Mouse (Mus musculus): ENCODE results near the gene Setd2. TPM values are rescaled to one million over a fixed set of nuclear protein-coding genes. Genes with fewer than 3 reads are reported as not detected.

Setd2 gene
- polyA plus RNA-seq, 1 experiment from 2014 or later: 31.1 TPM

DNA sequence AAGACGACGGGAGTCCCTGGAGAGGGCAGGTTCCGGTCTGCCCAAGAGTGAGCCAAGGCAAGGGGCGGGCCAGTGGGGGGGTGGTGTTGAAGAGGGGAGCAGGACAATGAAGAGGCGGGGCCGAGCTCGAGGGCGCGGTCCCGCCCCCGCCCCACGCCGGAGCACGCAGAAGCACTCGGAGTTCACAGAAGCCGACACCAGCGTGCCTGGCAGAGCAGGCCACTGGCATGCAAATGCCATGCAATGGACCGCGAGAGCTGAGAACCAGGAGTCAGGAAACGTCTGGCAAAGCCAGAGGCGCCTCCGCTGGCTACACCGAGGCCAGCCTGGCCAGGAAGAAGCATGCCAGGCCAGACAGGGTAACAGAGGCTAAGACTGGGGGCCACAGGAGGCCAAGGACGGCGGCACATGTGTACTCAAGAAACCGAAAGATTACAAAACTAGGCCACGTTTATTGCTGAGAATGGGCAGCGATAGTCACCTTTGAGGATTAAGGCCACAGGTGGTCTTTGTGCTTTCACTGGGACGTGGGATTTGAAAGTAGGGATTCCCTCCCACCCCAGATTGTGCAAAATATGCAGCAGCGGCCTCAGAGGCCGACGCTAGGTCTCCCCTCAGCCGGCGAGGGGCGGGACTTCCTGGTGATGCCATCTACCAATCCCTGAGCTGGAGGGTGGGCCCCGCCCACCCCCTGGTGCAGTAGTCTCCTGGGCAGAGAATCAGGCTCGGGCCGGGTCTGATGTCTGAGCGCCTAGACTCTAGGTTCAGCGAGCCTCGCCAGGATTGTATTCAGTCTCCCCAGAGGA, 92.2 kb downstream of the Setd2 start, which contains the start of gene Nradd:
Nradd (minus strand) TSS at position 92 of the 806 bp plus-strand sequence.
- Histone ChIP-seq H3K4me3 (replicated peaks) (peak within 1 kb of the TSS; percentile 54), H3K27me3 (replicated peaks) (no peaks in the 10 kb centered on the region), H3K9me3 (no peaks in the 10 kb centered on the region), H3K36me3 (peaks cover 18% of the 10 kb centered on the region), H3K27ac (peak within 1 kb of the TSS; percentile 83), H3K4me2 (peak within 1 kb of the TSS; percentile 91), H3K4me1 (peaks cover 13% of the 10 kb centered on the region), H3K9ac (peak within 1 kb of the TSS; percentile 21)
- peak; percentile 90 for ATAC-seq (ENCODE audit: insufficient read depth, low FRiP score, low read depth)
- 4% methylated on average over 41 of the region's 41 CpGs for WGBS

DNA sequence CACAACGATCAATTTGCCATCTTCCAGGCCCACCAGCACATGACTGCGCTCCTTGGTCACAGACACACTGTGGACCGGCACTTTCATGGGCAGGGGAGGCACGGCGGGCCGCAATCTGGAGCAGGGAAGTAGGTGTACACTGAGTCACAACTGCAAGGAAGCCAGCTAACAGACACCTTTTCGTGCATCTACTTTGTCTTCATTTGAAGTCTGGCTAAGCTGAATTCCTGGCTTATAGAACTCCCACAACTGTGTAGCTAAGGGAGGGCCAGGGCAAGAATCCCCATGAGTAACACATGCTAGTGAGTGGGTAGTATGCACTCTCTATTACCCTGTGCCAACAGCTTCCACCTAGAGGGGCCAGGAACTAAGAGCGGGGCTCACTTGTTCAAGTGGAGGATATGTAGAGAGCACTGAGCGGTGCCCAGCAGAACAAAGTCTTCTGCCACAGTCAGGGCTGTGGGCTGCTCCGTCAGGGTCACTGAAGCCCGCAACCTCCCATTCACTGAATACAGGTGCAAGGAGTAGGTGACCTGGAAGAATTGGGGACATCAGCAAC, 93.0 kb downstream of the Setd2 start:
- Histone ChIP-seq H3K4me3 (replicated peaks) (peak overlapping the region; percentile 54), H3K27me3 (replicated peaks) (no peaks in the 10 kb centered on the region), H3K27ac (peak overlapping the region; percentile 83), H3K9me3 (no peaks in the 10 kb centered on the region), H3K4me2 (peak overlapping the region; percentile 91), H3K36me3 (peaks cover 21% of the 10 kb centered on the region), H3K4me1 (peaks cover 13% of the 10 kb centered on the region), H3K9ac (peak overlapping the region; percentile 16; the same call in 1 of the 2 replicates)
- no peak for ATAC-seq (ENCODE audit: insufficient read depth, low FRiP score, low read depth)
- 69% methylated on average over 11 of the region's 11 CpGs for WGBS

DNA sequence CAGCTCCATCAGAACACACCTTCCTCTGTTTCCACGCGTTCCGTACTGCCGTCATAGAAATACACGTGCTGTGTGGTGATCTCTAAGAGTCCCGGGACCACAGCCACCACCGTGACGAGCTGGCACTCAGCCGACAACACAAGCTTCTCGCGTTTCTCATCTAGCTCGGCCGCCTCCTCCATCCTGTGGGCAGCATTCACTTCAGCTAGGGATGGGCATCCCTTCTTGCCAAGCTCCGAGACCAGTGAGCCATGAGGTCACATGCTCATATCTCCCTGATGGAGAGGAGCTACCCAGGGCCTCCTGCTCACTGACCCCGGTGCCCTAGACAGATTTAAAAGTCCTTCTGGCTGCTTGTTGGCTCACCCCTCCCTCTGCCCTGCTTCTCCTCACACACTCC, 97.8 kb downstream of the Setd2 start:
- H3K27ac ChIP-seq: no peak overlapping the region
- H3K36me3 ChIP-seq: peaks cover 8% of the 10 kb centered on the region
- no peak overlapping the region for H3K9ac ChIP-seq
- 90% methylated on average over 15 of the region's 15 CpGs for WGBS
- no peak overlapping the region for H3K4me3 ChIP-seq (replicated peaks)
- no peak overlapping the region for H3K4me2 ChIP-seq
- H3K4me1 ChIP-seq: peaks cover 13% of the 10 kb centered on the region
- 0 out of 2 replicates have a peak, but pooled peaks cover 12% of the 10 kb centered on the region for H3K27me3 ChIP-seq (replicated peaks)
- ATAC-seq (ENCODE audit: insufficient read depth, low FRiP score, low read depth): no peak
- no peaks in the 10 kb centered on the region for H3K9me3 ChIP-seq

DNA sequence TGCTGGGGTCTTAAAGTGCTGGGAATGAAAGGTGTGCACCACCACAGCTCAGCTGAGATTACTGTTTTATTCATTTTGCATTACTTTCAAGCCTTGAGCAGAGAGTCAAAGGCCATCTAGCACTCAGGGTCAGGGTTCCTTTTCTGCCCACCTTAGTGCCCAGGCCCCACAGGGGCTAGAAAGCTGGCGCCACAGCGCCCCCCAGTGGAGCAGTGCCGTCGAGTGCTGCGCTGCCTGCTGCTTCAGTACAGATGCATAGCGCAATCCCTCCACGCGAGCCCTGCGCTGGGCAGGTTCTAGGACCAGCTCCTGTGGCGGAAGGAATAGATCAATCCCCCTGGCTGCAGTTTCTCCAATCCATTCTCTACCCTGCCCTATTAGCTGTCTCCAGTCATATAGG, 98.8 kb downstream of the Setd2 start:
- H3K9me3 ChIP-seq: no peaks in the 10 kb centered on the region
- H3K9ac ChIP-seq: no peak overlapping the region
- no peak overlapping the region; the same call in 1 of the 2 replicates for H3K4me3 ChIP-seq (replicated peaks)
- WGBS: 32% methylated on average over 10 of the region's 10 CpGs
- H3K27ac ChIP-seq: no peak overlapping the region
- H3K4me1 ChIP-seq: peaks cover 7% of the 10 kb centered on the region; the same call in 1 of the 2 replicates
- peaks cover 8% of the 10 kb centered on the region for H3K36me3 ChIP-seq
- ATAC-seq (ENCODE audit: insufficient read depth, low FRiP score, low read depth): no peak
- H3K27me3 ChIP-seq (replicated peaks): 0 out of 2 replicates have a peak, but pooled peaks cover 12% of the 10 kb centered on the region
- H3K4me2 ChIP-seq: peak overlapping the region; percentile 36

DNA sequence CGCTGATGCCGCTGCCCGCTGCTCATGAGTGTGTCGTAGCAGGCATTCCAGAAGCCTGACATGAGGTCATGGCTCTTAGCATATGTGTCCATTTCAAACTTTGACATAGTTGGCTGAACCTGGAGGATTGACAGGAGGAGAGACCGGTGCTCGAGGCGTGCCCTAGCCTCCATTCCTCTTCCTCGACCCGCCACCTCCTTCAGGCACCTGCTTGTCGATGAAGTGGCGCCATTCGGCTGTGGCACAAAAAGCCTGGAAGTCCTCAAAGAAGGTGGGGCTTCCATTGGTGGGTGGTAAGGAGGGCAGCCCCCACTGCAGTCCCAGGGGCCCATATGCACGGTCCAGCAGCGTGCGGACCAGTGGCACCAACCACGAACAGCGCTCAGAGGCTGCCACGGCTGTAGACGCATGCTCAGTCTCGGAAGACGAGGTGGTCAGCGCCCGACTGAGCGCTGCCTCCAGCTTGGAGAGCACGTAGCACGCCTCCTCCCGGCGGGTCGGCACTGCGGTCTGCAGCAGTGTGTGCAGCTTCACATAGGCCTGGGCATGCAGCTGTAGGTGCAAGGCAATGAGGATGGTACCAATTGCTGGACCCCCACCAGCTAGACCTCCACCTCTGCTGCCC, 99.4 kb downstream of the Setd2 start:
- H3K36me3 ChIP-seq: peaks cover 8% of the 10 kb centered on the region
- 0 out of 2 replicates have a peak, but pooled peaks cover 12% of the 10 kb centered on the region for H3K27me3 ChIP-seq (replicated peaks)
- H3K9me3 ChIP-seq: no peaks in the 10 kb centered on the region
- no peak for ATAC-seq (ENCODE audit: insufficient read depth, low FRiP score, low read depth)
- peaks cover 7% of the 10 kb centered on the region; the same call in 1 of the 2 replicates for H3K4me1 ChIP-seq
- no peak overlapping the region for H3K27ac ChIP-seq
- H3K4me3 ChIP-seq (replicated peaks): no peak overlapping the region; the same call in 1 of the 2 replicates
- H3K4me2 ChIP-seq: peak overlapping the region; percentile 36
- WGBS: 37% methylated on average over 30 of the region's 30 CpGs
- no peak overlapping the region for H3K9ac ChIP-seq

DNA sequence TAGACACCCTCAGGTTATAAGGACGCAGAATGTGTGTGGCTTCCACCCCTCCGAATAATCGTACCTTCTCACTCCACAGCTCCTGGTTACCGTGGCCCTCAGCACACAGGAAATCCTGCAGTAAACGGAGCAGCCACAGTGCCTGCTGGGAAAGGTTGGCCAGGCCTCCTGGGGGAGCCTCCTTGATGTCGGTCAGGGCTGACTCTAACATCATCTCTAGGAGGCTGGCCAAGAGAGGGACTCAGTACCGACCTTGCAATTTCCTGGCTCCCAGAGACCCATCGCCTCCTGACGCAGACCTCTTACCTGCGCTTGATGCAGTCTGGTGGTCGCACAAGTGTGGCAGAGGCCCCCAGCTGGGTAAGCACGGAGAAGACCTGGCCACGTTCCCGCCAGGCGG, 100.3 kb downstream of the Setd2 start:
- ATAC-seq (ENCODE audit: insufficient read depth, low FRiP score, low read depth): no peak
- Histone ChIP-seq H3K27ac (no peak overlapping the region), H3K4me1 (peaks cover 7% of the 10 kb centered on the region; the same call in 1 of the 2 replicates), H3K4me2 (no peak overlapping the region), H3K9me3 (no peaks in the 10 kb centered on the region), H3K9ac (no peak overlapping the region), H3K27me3 (replicated peaks) (0 out of 2 replicates have a peak, but pooled peaks cover 12% of the 10 kb centered on the region), H3K36me3 (peaks cover 8% of the 10 kb centered on the region), H3K4me3 (replicated peaks) (no peak overlapping the region)
- 75% methylated on average over 15 of the region's 15 CpGs for WGBS

DNA sequence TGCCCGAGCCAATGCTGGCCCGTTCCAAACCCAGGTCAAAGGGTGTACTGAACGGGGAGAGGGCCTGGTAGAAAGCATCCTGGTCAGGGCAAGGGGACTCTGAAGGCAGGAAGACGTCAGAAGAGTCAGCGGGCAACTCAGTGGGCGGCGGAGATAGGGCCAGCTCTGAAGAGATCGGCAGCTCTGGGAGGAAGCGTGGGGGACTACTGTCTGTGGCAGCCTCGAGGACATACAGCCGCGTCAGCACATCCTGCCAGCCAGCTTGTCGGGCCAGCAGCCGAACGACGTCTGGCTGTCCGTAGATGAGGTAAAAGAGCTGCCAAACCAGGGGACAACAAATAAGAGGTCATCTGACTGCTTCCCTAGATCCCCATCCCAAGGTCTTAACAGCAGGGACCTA, 101.5 kb downstream of the Setd2 start:
- peaks cover 8% of the 10 kb centered on the region for H3K36me3 ChIP-seq
- no peaks in the 10 kb centered on the region for H3K9me3 ChIP-seq
- ATAC-seq (ENCODE audit: insufficient read depth, low FRiP score, low read depth): no peak
- 73% methylated on average over 17 of the region's 17 CpGs for WGBS
- no peak overlapping the region for H3K27ac ChIP-seq
- H3K27me3 ChIP-seq (replicated peaks): 0 out of 2 replicates have a peak, but pooled peaks cover 12% of the 10 kb centered on the region
- H3K4me3 ChIP-seq (replicated peaks): no peak overlapping the region
- H3K4me2 ChIP-seq: no peak overlapping the region
- H3K9ac ChIP-seq: no peak overlapping the region
- H3K4me1 ChIP-seq: peaks cover 7% of the 10 kb centered on the region; the same call in 1 of the 2 replicates

DNA sequence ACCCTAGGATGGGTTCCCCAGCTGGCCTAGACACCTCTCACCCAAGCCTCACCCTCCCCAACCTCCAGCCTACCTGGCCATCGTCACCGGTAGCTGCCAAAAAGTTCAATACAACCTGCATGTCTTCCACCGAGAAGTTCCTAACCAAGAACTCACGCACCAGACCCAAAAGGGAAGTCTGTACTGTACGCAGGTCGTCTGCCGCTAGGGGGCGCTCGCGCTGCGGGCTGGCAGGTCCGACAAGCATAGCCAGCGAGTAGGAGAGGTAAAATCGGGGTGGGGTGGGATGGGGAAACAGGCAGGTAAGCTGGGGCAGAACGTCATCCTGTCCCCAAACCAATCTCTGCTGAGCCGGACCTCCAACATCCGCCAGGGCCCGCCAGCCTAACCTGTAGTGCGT, 102.8 kb downstream of the Setd2 start:
- peak; percentile 36; the same call in 1 of the 2 replicates for ATAC-seq (ENCODE audit: insufficient read depth, low FRiP score, low read depth)
- H3K36me3 ChIP-seq: peaks cover 3% of the 10 kb centered on the region; the same call in 1 of the 2 replicates
- no peaks in the 10 kb centered on the region for H3K9me3 ChIP-seq
- H3K9ac ChIP-seq: no peak overlapping the region
- H3K4me2 ChIP-seq: no peak overlapping the region
- peaks cover 7% of the 10 kb centered on the region; the same call in 1 of the 2 replicates for H3K4me1 ChIP-seq
- no peak overlapping the region for H3K27ac ChIP-seq
- 0 out of 2 replicates have a peak, but pooled peaks cover 12% of the 10 kb centered on the region for H3K27me3 ChIP-seq (replicated peaks)
- WGBS: 9% methylated on average over 19 of the region's 19 CpGs
- no peak overlapping the region for H3K4me3 ChIP-seq (replicated peaks)

DNA sequence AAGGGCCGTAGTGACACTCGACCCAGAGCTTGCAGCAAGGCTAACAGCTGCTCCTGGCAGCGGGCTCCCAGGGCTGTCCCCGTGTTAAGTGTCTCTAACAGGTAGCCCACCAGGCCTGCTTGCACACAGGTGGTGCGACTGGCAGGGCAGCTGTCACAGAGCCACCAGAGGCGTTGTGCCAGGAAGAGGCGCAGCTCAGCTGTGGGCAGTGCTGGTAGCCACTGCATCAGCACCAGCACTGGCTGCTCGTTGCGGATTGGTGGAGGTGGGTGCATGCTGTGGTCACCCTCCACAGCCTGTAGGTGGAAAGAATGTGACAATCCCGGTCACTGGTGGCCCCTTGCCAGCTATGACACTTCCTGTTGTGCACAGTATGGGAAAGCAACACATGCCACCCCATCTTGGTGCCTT, 106.2 kb downstream of the Setd2 start:
- Histone ChIP-seq H3K4me2 (no peak overlapping the region), H3K9ac (no peak overlapping the region), H3K36me3 (no peaks in the 10 kb centered on the region), H3K4me3 (replicated peaks) (no peak overlapping the region), H3K4me1 (no peaks in the 10 kb centered on the region), H3K9me3 (no peaks in the 10 kb centered on the region), H3K27me3 (replicated peaks) (no peaks in the 10 kb centered on the region), H3K27ac (no peak overlapping the region)
- ATAC-seq (ENCODE audit: insufficient read depth, low FRiP score, low read depth): no peak
- 83% methylated on average over 10 of the region's 10 CpGs for WGBS

DNA sequence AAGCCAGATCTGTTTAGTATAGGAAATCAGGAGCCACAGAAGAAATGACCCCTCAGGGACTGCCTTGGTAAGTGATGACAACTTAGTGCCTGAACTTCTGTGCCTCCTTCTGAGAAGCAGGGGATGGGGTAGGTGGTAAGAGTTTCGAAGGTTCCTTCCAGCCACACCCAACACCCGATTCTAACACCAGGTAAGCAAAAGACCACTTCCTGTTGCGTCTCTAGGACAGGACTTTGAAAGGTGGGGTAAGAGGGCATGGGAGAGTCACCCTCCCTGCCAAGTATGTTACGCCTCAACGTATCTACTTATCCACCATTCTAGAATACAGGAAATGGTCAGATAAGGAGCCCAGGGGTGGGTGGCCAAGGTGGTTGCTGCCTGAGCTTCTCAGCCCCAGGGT, 108.6 kb downstream of the Setd2 start:
- no peaks in the 10 kb centered on the region for H3K9me3 ChIP-seq

DNA sequence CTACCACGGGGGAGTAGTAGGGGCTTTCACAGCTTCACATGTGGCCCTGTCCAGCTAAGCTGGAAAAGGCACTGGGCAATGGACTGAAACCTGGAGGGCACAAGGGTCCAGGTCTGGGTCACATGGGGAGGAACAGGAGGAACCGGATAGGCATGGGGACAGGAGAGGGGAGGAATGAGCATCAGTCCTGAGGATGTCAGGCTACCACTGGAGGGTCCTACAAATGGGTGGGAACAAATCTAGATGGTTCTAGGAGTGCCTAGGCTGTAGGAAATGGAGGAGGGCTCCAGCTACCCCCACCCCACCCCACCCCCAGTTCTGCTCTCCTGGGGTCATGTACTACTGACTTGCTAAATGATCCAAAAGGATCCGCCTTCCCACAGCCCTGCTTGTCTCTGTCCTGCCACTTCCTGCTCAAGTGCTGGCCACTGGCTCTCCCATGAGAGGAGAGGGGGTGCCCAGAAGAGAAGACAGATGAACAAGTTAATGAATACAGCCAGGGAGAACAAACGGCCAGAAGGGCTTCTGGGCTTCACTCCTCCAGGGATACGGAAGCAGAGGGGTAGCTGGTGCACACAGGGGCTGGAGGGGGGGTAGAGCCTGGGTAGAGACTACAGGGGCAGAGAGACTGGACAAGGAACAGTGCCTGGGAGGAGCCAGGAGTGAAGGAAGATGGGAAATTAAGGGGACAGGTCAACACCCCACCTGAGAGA, 110.6 kb downstream of the Setd2 start:
- 51% methylated on average over 5 of the region's 5 CpGs for WGBS
- no peak overlapping the region for H3K9ac ChIP-seq
- H3K36me3 ChIP-seq: no peaks in the 10 kb centered on the region
- no peak for ATAC-seq (ENCODE audit: insufficient read depth, low FRiP score, low read depth)
- no peaks in the 10 kb centered on the region for H3K4me1 ChIP-seq
- no peaks in the 10 kb centered on the region for H3K9me3 ChIP-seq
- no peaks in the 10 kb centered on the region for H3K27me3 ChIP-seq (replicated peaks)
- H3K27ac ChIP-seq: no peak overlapping the region
- no peak overlapping the region for H3K4me2 ChIP-seq
- no peak overlapping the region for H3K4me3 ChIP-seq (replicated peaks)

More for the DNA sequence above, 108.6 kb downstream of the Setd2 start:
- Histone ChIP-seq H3K4me1 (no peaks in the 10 kb centered on the region), H3K4me3 (replicated peaks) (no peak overlapping the region), H3K36me3 (no peaks in the 10 kb centered on the region), H3K4me2 (no peak overlapping the region), H3K27ac (no peak overlapping the region), H3K27me3 (replicated peaks) (no peaks in the 10 kb centered on the region), H3K9ac (no peak overlapping the region)
- 77% methylated on average over 5 of the region's 5 CpGs for WGBS
- ATAC-seq (ENCODE audit: insufficient read depth, low FRiP score, low read depth): no peak
